Mouse (Mus musculus) mature B cell (primary cell): ENCODE measurements around the gene Asb13.

Experiments used
- in situ Hi-C: fragments of 300-500 bp; cut with MboI; formaldehyde crosslinking; loops from 2 replicates; pipeline ENCODE4 v1.14.3; 2019

Asb13 gene

DNA sequence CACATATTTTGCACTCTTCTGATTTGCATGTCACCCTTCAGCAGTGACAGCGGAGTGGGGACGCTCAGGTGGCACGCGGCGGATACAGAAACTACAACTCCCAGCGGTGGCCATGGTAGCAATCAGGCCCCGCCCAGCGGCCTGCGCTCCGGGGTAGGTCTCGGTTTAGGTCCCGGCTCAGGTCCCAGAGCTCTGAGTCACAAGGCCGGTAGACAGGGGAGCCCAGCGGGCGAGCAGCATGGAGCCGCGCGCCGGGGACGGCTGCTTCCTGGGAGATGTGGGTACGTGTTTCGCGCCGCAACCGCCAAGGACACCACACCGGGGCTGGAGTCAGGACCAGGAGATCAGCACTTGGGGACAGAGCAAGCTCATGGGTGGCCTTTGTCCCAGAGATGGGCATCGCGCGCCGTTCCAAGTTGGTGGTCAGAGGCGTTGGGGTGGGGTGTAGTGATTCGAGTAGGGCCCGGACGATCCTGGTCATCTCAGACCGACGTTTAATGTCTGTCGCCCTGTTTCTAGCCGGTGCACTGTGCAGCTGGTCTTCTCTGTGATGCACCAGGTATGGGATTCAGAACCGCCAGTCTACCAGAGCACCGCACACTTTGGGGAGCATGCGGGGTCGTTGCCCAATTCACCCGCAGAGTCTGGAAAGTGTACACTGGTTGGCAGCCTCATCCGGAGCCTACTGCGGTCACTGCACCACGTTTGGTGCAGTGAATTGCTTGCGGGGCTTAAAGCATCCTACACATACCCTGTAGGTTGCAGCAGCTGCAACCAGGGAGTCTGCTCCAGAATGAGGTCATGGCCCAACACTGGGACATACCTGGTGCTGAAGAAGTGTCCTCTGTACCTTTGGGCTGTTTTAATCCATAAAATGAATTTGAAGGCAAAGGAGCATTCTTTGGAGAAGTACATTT, at the start of gene Asb13:
Gene Asb13, plus strand, starts transcription at position 138 of the 917 bp plus-strand sequence.
- in situ Hi-C loops = no loop called here

GRCm38 (mm10) chr13:3590789-3591188, 43.0 kb upstream of the Asb13 start:
- in situ Hi-C loops = no loop called here

- in situ Hi-C loops = no loop called here
These were observed 39.5 kb upstream of the Asb13 start for GRCm38 (mm10) chr13:3594311-3594710.

DNA sequence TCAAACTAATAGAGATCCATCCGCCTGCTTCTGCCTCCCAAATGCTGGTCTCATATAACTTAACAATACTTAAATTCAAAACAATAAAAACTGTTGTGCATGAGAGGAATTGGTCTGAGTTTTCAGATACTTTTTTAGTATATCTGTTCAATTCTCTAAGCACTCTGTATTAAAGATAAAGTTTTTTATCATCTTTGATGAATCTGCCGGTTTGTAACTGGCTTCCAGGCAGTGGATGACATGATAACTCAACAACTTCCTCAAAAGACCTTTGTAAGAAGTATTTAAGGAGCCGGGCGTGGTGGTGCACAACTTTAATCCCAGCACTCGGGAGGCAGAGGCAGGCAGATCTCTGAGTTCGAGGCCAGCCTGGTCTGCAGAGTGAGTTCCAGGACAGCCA, 37.6 kb upstream of the Asb13 start:
- in situ Hi-C loops = no loop called here

- in situ Hi-C loops = no loop called here
These were observed 24.1 kb upstream of the Asb13 start for GRCm38 (mm10) chr13:3609780-3610117.

DNA sequence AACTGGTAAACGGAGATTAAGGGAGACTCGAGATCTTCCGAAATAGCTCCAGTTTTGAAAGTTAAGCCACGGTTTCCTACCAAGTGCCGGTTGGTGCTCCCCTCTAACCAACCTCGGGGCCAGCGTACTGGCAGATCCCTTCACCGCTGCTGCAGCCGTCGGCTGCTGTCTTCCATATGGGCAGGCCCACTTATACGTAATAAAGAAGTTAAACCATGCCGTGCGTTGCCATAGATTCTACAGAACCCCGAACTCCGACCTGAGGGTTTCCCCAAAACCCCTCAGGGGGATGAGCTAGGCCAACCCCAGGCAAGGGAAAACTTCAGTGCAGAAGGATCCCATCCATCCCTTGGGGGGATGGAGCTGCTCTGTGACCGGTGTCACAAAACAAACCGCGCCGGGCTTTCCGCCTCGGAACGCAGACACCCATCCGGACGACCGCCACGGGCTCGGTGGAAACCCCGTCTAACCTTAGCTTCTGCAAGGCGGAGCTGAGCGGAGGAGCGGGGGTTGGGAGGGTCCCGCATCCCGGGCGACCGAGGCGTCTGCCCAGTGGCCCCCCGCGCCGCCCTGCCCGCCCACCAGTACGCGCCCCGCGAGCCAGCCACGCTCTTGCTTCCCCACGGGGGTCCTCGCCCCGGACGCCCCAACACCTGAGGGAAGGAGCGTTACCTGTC, 23.6 kb upstream of the Asb13 start:
- in situ Hi-C loops = no loop called here

DNA sequence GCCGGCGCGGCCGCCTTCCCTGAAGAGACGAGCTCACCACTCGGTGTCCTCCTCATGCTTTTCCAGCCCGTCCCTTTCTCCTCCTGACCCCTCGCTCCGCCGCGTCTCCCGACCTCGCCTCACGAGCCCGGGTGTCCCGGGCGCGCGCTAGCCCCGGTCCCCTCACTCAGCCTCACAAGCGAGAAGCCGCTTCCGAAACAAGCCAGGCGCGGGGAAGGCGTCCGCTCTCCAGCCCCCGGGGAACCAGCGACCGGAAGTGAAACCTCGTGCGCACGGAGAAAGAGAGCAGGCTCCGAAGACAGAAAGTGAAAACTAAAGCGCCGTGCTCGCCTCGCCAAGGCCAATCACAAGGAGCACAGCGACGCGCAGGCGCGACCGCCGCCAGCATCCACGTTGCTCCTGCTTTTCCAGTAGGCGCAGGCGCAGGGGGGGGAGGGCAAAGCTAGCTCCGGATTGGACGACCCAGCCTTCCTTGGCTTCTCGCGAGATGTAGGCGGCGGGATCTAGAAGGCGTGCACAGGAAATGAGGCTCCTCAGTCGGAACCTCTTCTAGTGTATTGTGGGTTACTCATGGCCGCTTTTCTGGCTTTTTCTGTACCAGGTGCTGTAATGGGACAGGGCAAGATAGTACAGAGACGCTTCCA, 22.9 kb upstream of the Asb13 start, which contains the start of gene Fam208b:
Gene Fam208b, minus strand, starts transcription at position 314 of the 644 bp plus-strand sequence.
- in situ Hi-C loops = no loop called here

DNA sequence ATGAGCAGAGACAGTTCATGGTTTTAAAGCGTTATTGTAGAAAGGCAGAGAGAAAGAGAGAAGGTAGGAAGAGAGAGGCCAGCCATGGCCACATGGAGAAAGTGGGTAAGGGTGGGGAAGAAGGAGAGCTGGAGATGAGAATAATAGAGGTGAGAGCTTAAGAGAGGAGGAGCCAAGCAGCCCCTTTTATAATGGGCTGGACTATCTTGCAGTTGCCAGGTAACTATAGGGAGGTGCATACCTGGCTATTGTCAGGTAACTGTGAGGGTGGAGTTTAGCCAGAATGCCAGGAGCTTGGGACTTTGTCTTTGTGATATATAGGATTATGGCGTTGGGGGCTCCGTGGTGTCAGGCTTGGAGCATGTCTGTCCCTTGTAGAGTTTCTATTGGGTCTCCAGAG, 6.7 kb upstream of the Asb13 start:
- in situ Hi-C loops = no loop called here

GRCm38 (mm10) chr13:3628102-3628501, 5.7 kb upstream of the Asb13 start:
- in situ Hi-C loops = no loop called here

DNA sequence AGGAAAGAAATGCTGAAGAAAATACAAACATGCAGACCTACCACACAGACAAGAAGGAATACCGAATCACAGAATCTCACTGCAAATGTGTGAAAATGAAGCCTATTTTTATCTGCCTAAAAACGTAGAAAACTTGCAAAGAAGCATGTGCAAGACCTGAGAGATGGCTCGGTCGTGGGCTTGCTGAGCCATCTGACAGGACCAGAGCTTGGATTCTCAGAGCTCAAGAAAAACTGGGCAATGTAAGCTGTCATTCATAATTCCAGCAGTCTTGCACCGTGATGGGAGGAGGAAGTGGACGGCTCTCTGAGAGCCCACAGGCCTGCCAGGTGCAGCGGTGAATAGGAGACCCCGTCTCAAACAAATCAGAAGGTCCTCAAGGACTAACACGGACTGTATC, 1.3 kb upstream of the Asb13 start:
- in situ Hi-C loops = no loop called here

DNA sequence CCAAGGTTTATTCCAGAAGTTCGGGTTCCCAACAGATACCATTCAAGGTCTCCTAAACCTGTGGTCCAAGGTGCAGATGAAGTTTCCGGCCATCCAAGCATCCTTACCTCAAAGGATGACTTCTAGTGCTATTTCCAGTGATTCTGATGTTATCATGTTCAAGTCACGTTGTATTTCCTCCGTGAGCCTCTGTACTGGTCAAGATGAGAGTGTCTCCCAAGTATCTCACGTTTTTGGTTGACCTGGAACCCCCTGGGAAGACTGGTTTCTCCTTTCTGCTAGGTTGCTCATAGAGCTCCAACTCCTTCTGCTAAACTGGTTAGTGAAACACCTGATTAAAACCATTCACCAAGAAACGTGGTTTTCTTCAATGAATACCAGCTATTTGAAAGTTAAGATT, 701 bp upstream of the Asb13 start:
- in situ Hi-C loops = no loop called here

- in situ Hi-C loops = no loop called here
These were observed 1.2 kb downstream of the Asb13 start for GRCm38 (mm10) chr13:3635076-3635475.

DNA sequence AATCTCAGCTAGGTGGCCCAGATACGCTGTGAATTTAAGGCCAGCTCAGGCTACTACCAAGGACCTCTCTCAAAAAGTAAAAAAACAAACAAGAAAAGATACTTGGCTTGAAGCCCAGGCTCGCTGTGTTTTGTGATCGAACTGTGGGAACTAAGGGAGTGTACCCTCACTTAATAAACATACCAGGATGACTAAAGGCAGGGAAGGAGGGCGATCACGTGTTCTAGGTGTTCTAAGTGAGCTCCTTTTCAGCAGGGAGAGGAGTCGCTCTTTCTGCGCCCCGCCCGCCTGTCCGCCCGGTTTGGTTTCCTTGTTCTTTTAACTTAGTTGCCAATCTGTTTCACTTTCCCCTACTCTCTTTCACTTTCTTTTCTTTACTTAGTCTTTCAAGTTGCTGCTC, 3.0 kb downstream of the Asb13 start:
- in situ Hi-C loops = no loop called here

- in situ Hi-C loops = no loop called here
These were observed 8.2 kb downstream of the Asb13 start for GRCm38 (mm10) chr13:3642049-3642448.

- in situ Hi-C loops = no loop called here
These were observed 8.7 kb downstream of the Asb13 start for GRCm38 (mm10) chr13:3642538-3642937.

DNA sequence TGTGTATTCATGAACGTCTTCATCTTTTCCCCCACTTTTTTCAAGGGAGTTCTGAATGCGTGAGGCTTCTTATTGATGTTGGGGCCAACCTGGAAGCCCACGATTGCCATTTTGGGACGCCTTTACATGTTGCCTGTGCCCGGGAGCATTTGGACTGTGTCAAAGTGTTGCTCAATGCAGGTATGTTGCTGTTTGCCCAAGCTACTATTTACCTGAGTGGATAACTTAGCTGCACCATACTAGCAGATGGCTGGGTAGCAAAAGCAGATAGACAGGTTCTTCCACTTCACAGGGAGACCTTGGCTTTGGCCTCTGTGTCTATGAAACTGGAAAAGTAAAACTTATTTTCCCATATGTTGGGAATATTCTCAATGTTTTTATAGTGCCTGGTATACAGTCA, 11.0 kb downstream of the Asb13 start:
- in situ Hi-C loops = no loop called here

- in situ Hi-C loops = no loop called here
These were observed 12.1 kb downstream of the Asb13 start for GRCm38 (mm10) chr13:3645919-3646318.

- in situ Hi-C loops = no loop called here
These were observed 12.7 kb downstream of the Asb13 start for GRCm38 (mm10) chr13:3646566-3646965.

DNA sequence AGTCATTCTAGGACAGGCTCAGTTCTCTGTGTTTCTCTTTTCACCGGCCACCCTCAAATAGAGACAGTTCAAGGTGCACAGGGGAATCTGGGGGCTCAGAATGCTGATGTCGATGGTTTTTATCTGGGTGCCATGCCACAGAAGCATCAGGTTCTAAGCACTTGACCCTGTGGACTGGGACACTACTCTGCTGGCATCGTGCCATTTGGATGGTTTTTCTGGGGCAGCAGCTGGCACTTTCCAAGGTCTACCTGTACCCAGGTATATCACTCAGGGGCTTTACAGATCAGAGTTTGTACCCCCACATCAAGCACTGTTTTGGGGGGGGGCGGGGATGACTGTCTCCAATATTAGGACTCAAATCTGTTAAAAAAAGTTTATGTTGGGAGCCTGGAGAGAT, 16.7 kb downstream of the Asb13 start:
- in situ Hi-C loops = no loop called here

GRCm38 (mm10) chr13:3654432-3654831, 20.6 kb downstream of the Asb13 start:
- in situ Hi-C loops = no loop called here

GRCm38 (mm10) chr13:3659163-3660160, 25.6 kb downstream of the Asb13 start:
- in situ Hi-C loops = no loop called here

DNA sequence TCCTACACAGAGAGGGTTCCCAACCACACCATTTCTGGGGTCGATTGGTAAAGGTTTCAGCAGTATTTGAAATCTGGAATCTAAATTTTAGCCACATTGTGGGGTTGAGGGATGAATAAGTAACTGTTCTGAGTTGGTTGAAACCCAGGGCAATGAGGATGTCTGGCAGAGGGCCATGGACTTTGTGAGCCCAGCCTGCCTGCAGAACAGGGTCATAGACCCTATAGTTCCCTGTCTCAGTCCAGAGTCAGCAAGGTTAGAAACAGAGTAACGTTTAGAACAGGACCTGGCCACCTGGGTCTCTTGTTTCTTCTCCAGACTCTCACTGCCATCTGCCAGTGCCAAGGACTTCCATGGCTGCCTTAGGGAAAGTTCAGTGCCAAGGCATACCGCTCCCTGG, 30.4 kb downstream of the Asb13 start:
- in situ Hi-C loops = no loop called here
